Mouse (Mus musculus): ENCODE measurements around the gene Ermard. TPM values are rescaled to one million over a fixed set of nuclear protein-coding genes. Genes with fewer than 3 reads are reported as not detected.

Gene Ermard
- polyA plus RNA-seq, 1 experiment, result 20.2 TPM

DNA sequence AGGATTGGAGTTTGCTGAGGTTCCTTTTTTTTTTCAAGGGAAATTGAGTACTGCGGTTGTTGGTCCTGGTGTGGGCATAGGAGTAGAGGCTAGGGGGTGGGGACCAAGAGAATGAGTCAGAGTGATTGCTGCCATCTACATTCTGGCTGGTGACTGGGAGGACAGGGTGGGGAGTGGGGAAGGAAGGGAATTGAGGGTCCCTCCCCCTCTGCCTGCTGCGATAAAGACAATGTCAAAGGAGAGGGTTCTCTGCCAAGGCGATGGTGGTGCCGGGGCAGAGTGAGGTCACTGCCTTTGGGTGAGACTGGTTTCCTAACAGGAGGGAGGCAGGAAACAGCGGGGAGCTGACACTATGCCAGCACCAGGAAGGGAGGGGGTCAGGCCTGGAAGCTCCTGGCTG, 96.4 kb downstream of the Ermard start:
- Histone ChIP-seq H3ac (ENCODE audit: control insufficient read depth, insufficient read length) (no peak overlapping the region), H3K79me2 (ENCODE audit: control insufficient read depth, insufficient read depth) (no peaks in the 10 kb centered on the region), H3K36me3 (ENCODE audit: control insufficient read depth, insufficient read depth) (no peaks in the 10 kb centered on the region), H3K27me3 (ENCODE audit: control insufficient read depth, insufficient read depth, insufficient read length) (no peaks in the 10 kb centered on the region), H3K4me3 (no peak overlapping the region), H3K4me2 (ENCODE audit: low read depth) (no peak overlapping the region)
- TF ChIP-seq MYOG (IDR thresholded peaks at IDR 0.05; ENCODE audit: control insufficient read depth in 1 of 3, insufficient read depth in 1 of 3, insufficient read length in 2 of 3, low read depth in 2 of 3) (no peak), TCF3 (IDR thresholded peaks at IDR 0.05; ENCODE audit: insufficient read length, low read depth) (no peak), CEBPB (IDR thresholded peaks at IDR 0.05; ENCODE audit: insufficient read depth, poor library complexity, severe bottlenecking) (no peak), MYOD1 (IDR thresholded peaks at IDR 0.05; ENCODE audit: control insufficient read depth in 1 of 3, insufficient read length in 2 of 3, low read depth in 2 of 3) (no peak), POLR2A (IDR thresholded peaks at IDR 0.05; ENCODE audit: insufficient read length, low read depth) (no peak), TCF12 (IDR thresholded peaks at IDR 0.05; ENCODE audit: insufficient read depth, poor library complexity, severe bottlenecking) (no peak), POLR2AphosphoS2 (IDR thresholded peaks at IDR 0.05; ENCODE audit: insufficient read length, low read depth) (no peak), USF1 (IDR thresholded peaks at IDR 0.05; ENCODE audit: low read depth) (no peak)

Other genes with a start within 250 kb of the Ermard start
- gene Wdr27, start 98.0 kb upstream of the Ermard start, polyA plus RNA-seq (2012; fragmentation: generic; extraction: Trizol), result 8.0 TPM
- gene 1600012H06Rik, start 98.0 kb upstream of the Ermard start, polyA plus RNA-seq (2012; fragmentation: generic; extraction: Trizol), result 8.3 TPM
- gene Phf10, start 79.9 kb upstream of the Ermard start, polyA plus RNA-seq (2012; fragmentation: generic; extraction: Trizol), result 216 TPM
- 5.7 TPM for gene 9030025P20Rik, start 62.7 kb upstream of the Ermard start, polyA plus RNA-seq (2012; fragmentation: generic; extraction: Trizol)
- 0.31 TPM for gene Gm3417, start 62.4 kb upstream of the Ermard start, polyA plus RNA-seq (2012; fragmentation: generic; extraction: Trizol)
- gene Gm3435, start 31.0 kb upstream of the Ermard start, polyA plus RNA-seq (2012; fragmentation: generic; extraction: Trizol), result 2.9 TPM
- gene Tcte3, start 280 bp downstream of the Ermard start, polyA plus RNA-seq (2012; fragmentation: generic; extraction: Trizol), result 0.50 TPM
- gene Gm3448, start 329 bp downstream of the Ermard start, polyA plus RNA-seq (2012; fragmentation: generic; extraction: Trizol), result 0.31 TPM

Data from myocyte (in vitro differentiated cells).